Mouse (Mus musculus): ENCODE measurements around the gene Pten. TPM values are rescaled to one million over a fixed set of nuclear protein-coding genes. Genes with fewer than 3 reads are reported as not detected.
A peak's percentile ranks its signal among the peaks of the same experiment; 100 is the strongest.

The Pten gene
- total and polyA plus RNA-seq, 3 experiments, result 31.4 to 134 (median 105) TPM

DNA sequence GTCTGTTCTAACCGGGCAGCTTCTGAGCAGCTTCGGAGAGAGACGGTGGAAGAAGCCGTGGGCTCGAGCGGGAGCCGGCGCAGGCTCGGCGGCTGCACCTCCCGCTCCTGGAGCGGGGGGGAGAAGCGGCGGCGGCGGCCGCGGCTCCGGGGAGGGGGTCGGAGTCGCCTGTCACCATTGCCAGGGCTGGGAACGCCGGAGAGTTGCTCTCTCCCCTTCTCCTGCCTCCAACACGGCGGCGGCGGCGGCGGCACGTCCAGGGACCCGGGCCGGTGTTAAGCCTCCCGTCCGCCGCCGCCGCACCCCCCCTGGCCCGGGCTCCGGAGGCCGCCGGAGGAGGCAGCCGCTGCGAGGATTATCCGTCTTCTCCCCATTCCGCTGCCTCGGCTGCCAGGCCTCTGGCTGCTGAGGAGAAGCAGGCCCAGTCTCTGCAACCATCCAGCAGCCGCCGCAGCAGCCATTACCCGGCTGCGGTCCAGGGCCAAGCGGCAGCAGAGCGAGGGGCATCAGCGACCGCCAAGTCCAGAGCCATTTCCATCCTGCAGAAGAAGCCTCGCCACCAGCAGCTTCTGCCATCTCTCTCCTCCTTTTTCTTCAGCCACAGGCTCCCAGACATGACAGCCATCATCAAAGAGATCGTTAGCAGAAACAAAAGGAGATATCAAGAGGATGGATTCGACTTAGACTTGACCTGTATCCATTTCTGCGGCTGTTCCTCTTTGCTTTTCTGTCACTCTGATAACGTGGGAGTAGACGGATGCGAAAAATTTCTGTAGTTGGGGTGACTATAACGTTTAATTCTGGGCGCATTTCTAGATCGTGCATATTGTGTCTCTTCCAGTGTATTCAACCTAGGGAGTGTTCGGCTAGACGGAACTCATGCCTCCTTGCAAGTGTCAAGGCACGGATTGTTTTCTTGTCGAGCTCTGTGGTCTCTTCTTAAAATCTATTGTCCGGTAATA, 815 bp downstream of the Pten start:
- Histone ChIP-seq H3K9me3 (replicated peaks) (no peaks in the 10 kb centered on the region), H3K36me3 (replicated peaks) (peaks cover 6% of the 10 kb centered on the region), H3K27me3 (ENCODE audit: insufficient read depth, low read length) (no peaks in the 10 kb centered on the region), H3K4me1 (ENCODE audit: insufficient read depth, low read depth, low read length) (peaks cover 34% of the 10 kb centered on the region), H3K4me3 (ENCODE audit: low read depth, low read length) (peak overlapping the region; percentile 89)
- DNase-seq (ENCODE audit: low spot score), result no peak
- no peak for TF ChIP-seq CTCF (IDR thresholded peaks at IDR 0.05; ENCODE audit: low read depth, low read length)
- TF ChIP-seq GATA2 (IDR thresholded peaks at IDR 0.05; ENCODE audit: borderline replicate concordance, low read depth, low read length), result no peak
- TF ChIP-seq GATA1 (IDR thresholded peaks at IDR 0.05; ENCODE audit: borderline replicate concordance, low read length), result no peak
- TF ChIP-seq POLR2AphosphoS5 (IDR thresholded peaks at IDR 0.05; ENCODE audit: insufficient replicate concordance, low read depth, low read length), result no peak
- no peak for TF ChIP-seq TAL1 (conservative IDR thresholded peaks at IDR 0.05; ENCODE audit: low read depth, low read length)
- no peak for ATAC-seq (ENCODE audit: extremely low read depth, insufficient number of reproducible peaks, low FRiP score, poor library complexity, severe bottlenecking)

DNA sequence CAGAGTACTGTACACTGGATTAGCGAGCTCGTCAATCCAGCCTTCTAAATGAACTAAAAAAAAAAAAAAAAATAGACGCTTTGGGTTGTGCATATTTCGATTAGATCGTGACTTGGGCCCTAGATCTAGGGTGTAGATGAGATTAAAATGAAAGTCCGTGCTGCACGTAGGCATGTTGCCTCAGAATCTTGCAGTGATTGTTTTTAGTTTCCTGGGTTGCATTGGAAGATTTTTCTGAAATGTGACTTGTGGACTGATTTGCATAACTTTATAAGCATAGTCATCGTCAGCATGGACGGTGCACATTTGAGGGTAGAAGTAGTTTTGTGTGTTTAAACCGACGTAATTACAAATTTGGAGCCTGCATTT, 1.5 kb downstream of the Pten start:
- no peak for TF ChIP-seq GATA2 (IDR thresholded peaks at IDR 0.05; ENCODE audit: borderline replicate concordance, low read depth, low read length)
- Histone ChIP-seq H3K36me3 (replicated peaks) (peaks cover 12% of the 10 kb centered on the region), H3K4me3 (ENCODE audit: low read depth, low read length) (peak overlapping the region; percentile 89), H3K4me1 (ENCODE audit: insufficient read depth, low read depth, low read length) (peaks cover 35% of the 10 kb centered on the region), H3K9me3 (replicated peaks) (no peaks in the 10 kb centered on the region), H3K27me3 (ENCODE audit: insufficient read depth, low read length) (no peaks in the 10 kb centered on the region)
- ATAC-seq (ENCODE audit: extremely low read depth, insufficient number of reproducible peaks, low FRiP score, poor library complexity, severe bottlenecking) (no peak), DNase-seq (ENCODE audit: low spot score) (no peak)

DNA sequence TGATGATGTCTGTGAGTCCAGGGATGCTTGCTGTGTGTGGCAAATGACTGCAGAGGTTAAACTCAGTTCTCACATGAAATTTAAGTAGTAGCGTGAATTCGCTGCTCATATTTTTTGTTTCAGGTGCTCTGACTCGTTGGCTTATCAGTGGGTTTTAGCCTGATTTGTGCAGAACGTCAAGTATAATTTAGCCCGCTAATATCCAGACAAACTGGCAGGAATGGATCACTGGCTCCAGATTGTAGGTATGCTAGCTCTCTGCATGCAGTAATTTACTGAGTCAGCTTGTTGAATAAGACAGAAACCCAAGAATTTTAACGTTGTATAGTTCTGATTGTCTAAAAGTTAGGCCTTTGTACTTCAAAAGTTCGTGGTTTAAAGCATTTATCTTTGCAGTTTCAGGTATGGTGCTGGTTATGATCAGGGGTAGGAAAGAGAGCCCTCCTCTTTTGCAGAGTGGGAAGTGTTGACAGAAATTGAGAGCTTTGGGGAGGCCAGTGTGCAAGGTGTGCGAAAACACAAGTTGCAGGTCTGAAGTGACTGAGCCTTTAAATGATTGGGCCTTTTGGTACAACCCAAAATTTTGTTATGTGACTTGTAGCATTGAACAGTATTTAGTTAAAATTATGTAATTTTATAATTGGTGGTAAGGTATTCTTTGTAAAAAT, 2.2 kb downstream of the Pten start:
- no peak for ATAC-seq (ENCODE audit: extremely low read depth, insufficient number of reproducible peaks, low FRiP score, poor library complexity, severe bottlenecking)
- Histone ChIP-seq H3K9me3 (replicated peaks) (no peaks in the 10 kb centered on the region), H3K36me3 (replicated peaks) (peaks cover 18% of the 10 kb centered on the region), H3K4me1 (ENCODE audit: insufficient read depth, low read depth, low read length) (peaks cover 36% of the 10 kb centered on the region), H3K4me3 (ENCODE audit: low read depth, low read length) (peak overlapping the region; percentile 89), H3K27me3 (ENCODE audit: insufficient read depth, low read length) (no peaks in the 10 kb centered on the region)
- DNase-seq (ENCODE audit: low spot score), result no peak
- TF ChIP-seq GATA2 (IDR thresholded peaks at IDR 0.05; ENCODE audit: borderline replicate concordance, low read depth, low read length), result no peak
- TF ChIP-seq CTCF (IDR thresholded peaks at IDR 0.05; ENCODE audit: low read depth, low read length), result no peak
- TF ChIP-seq GATA1 (IDR thresholded peaks at IDR 0.05; ENCODE audit: borderline replicate concordance, low read length), result no peak
- no peak for TF ChIP-seq POLR2AphosphoS5 (IDR thresholded peaks at IDR 0.05; ENCODE audit: insufficient replicate concordance, low read depth, low read length)
- no peak for TF ChIP-seq TAL1 (conservative IDR thresholded peaks at IDR 0.05; ENCODE audit: low read depth, low read length)

DNA sequence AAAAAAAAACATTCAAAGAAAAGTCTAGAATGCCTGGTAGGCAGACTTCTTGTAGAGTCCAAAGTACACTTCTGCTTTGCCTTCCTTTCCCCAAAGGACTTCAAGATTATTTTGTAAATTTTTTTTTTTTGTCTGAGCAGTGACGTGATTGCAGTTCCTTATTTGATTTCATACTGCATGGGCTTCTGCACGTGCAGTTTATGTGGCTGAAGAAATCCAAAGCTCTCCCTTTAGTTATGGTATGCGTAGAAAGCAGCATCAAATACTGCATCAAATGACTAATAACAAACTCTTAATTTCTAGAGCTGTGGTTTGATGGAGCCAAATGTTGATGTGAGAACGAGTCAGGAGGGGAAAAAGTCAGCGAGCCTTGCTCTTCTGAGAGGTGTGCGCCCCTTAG, 3.2 kb downstream of the Pten start:
- no peaks in the 10 kb centered on the region for H3K27me3 ChIP-seq (ENCODE audit: insufficient read depth, low read length)
- H3K4me1 ChIP-seq (ENCODE audit: insufficient read depth, low read depth, low read length), result peaks cover 30% of the 10 kb centered on the region
- no peak for DNase-seq (ENCODE audit: low spot score)
- TF ChIP-seq TAL1 (conservative IDR thresholded peaks at IDR 0.05; ENCODE audit: low read depth, low read length), result no peak
- no peak for TF ChIP-seq POLR2AphosphoS5 (IDR thresholded peaks at IDR 0.05; ENCODE audit: insufficient replicate concordance, low read depth, low read length)
- peak overlapping the region; percentile 45; the same call in 1 of the 2 replicates for H3K4me3 ChIP-seq (ENCODE audit: low read depth, low read length)
- ATAC-seq (ENCODE audit: extremely low read depth, insufficient number of reproducible peaks, low FRiP score, poor library complexity, severe bottlenecking), result no peak
- H3K36me3 ChIP-seq (replicated peaks), result peaks cover 24% of the 10 kb centered on the region
- no peaks in the 10 kb centered on the region for H3K9me3 ChIP-seq (replicated peaks)

DNA sequence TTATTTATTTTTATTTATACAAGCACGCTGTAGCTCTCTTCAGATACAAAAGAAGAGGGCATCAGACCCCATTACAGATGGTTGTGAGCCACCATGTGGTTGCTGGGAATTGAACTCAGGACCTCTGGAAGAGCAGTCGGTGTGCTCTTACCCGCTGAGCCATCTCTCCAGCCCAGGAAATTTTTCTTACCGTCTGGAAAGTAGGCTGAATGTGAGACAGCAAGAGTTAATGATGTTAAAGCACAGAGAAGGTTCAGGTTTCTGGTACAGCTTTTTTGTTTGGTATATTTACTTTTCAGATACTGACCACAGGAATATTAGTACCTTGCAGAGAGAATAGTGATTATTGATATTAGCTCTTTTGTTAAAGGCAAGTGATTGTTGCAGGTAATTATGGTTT, 3.9 kb downstream of the Pten start:
- Histone ChIP-seq H3K4me3 (ENCODE audit: low read depth, low read length) (no peak overlapping the region), H3K36me3 (replicated peaks) (peaks cover 29% of the 10 kb centered on the region), H3K9me3 (replicated peaks) (no peaks in the 10 kb centered on the region), H3K4me1 (ENCODE audit: insufficient read depth, low read depth, low read length) (peaks cover 27% of the 10 kb centered on the region), H3K27me3 (ENCODE audit: insufficient read depth, low read length) (no peaks in the 10 kb centered on the region)
- TF ChIP-seq POLR2AphosphoS5 (IDR thresholded peaks at IDR 0.05; ENCODE audit: insufficient replicate concordance, low read depth, low read length) (no peak), CTCF (IDR thresholded peaks at IDR 0.05; ENCODE audit: low read depth, low read length) (no peak), GATA2 (IDR thresholded peaks at IDR 0.05; ENCODE audit: borderline replicate concordance, low read depth, low read length) (no peak), GATA1 (IDR thresholded peaks at IDR 0.05; ENCODE audit: borderline replicate concordance, low read length) (no peak), TAL1 (conservative IDR thresholded peaks at IDR 0.05; ENCODE audit: low read depth, low read length) (no peak)
- DNase-seq (ENCODE audit: low spot score) (no peak), ATAC-seq (ENCODE audit: extremely low read depth, insufficient number of reproducible peaks, low FRiP score, poor library complexity, severe bottlenecking) (no peak)

DNA sequence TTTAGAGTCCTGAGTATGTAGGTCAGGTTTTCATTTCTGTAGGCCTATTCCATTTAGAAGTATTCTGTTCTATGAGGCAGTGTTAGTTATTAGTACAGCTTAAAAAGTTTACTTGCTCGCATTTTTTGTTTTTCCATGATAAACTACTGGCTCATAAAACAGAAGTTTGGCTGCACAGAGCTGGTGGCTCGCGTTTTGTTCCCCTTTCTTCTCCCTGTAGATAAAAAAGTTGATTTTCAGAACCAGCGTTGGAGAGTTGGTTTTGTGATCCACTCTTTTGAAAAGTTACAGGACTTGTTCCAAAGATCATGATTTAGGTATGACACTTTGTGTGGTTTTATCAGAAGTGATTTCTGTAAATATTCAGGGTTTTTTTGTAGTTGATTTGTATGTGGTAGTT, 5.2 kb downstream of the Pten start:
- H3K36me3 ChIP-seq (replicated peaks), result peaks cover 39% of the 10 kb centered on the region
- no peak for DNase-seq (ENCODE audit: low spot score)
- ATAC-seq (ENCODE audit: extremely low read depth, insufficient number of reproducible peaks, low FRiP score, poor library complexity, severe bottlenecking), result no peak
- H3K4me3 ChIP-seq (ENCODE audit: low read depth, low read length), result no peak overlapping the region
- H3K27me3 ChIP-seq (ENCODE audit: insufficient read depth, low read length), result no peaks in the 10 kb centered on the region
- no peaks in the 10 kb centered on the region for H3K9me3 ChIP-seq (replicated peaks)
- TF ChIP-seq GATA1 (IDR thresholded peaks at IDR 0.05; ENCODE audit: borderline replicate concordance, low read length) (no peak), POLR2AphosphoS5 (IDR thresholded peaks at IDR 0.05; ENCODE audit: insufficient replicate concordance, low read depth, low read length) (no peak), TAL1 (conservative IDR thresholded peaks at IDR 0.05; ENCODE audit: low read depth, low read length) (no peak), CTCF (IDR thresholded peaks at IDR 0.05; ENCODE audit: low read depth, low read length) (no peak), GATA2 (IDR thresholded peaks at IDR 0.05; ENCODE audit: borderline replicate concordance, low read depth, low read length) (no peak)
- H3K4me1 ChIP-seq (ENCODE audit: insufficient read depth, low read depth, low read length), result peaks cover 27% of the 10 kb centered on the region

Data from G1E (cell line).